Mouse (Mus musculus) forebrain, embryonic 15.5 days (tissue): ENCODE data around the gene Utrn. TPM values are rescaled to one million over a fixed set of nuclear protein-coding genes. Genes with fewer than 3 reads are reported as not detected.

ENCODE experiments used
- ATAC-seq: fragments of 200-750 bp; cut with Nextera tagmentation; replicated peaks from 2 replicates; pipeline ENCODE4 v1.8.0; 2017; ENCODE audit warnings: mild to moderate bottlenecking, moderate TSS enrichment, moderate library complexity
- H3K27ac ChIP-seq: fragments of 300-500 bp; sonication (generic); replicated peaks from 2 replicates; pipeline ENCODE4 v1.5.1; 2015; ENCODE audit warnings: mild to moderate bottlenecking, inconsistent platforms
- H3K27me3 ChIP-seq: fragments of 300-500 bp; sonication (generic); 2 replicates; pipeline ENCODE4 v1.6.1; 2015; ENCODE audit warnings: inconsistent platforms
- H3K36me3 ChIP-seq: fragments of 300-500 bp; sonication (generic); 2 replicates; pipeline ENCODE4 v1.6.1; 2015; ENCODE audit warnings: mild to moderate bottlenecking, inconsistent platforms
- H3K4me1 ChIP-seq: fragments of 300-500 bp; sonication (generic); 2 replicates; pipeline ENCODE4 v1.6.1; 2015; ENCODE audit warnings: inconsistent platforms
- H3K4me2 ChIP-seq: fragments of 300-500 bp; sonication (generic); replicated peaks from 2 replicates; pipeline ENCODE4 v1.6.1; 2015; ENCODE audit warnings: mild to moderate bottlenecking, inconsistent platforms
- H3K4me3 ChIP-seq: fragments of 300-500 bp; sonication (generic); 2 replicates; pipeline ENCODE4 v1.5.1; 2015; ENCODE audit warnings: mild to moderate bottlenecking, inconsistent platforms
- H3K9ac ChIP-seq: fragments of 300-500 bp; sonication (generic); replicated peaks from 2 replicates; pipeline ENCODE4 v1.6.1; 2015; ENCODE audit warnings: mild to moderate bottlenecking, inconsistent platforms
- H3K9me3 ChIP-seq: fragments of 300-500 bp; sonication (generic); 2 replicates; pipeline ENCODE4 v1.6.1; 2016; ENCODE audit warnings: inconsistent platforms
- WGBS: fragments of 180-500 bp; shearing (Covaris S2); methylation state at CpG from one replicate; pipeline ENCODE4 v1.1.7; 2015; ENCODE audit warnings: mixed read lengths; 5-methylcytosine and 5-hydroxymethylcytosine counted together
- polyA plus RNA-seq: library from polyadenylated mRNA; unstranded; fragments of >200 nt; fragmentation: Nextera tagmentation; extraction: Ambion mirVana; gene quantifications from 2 replicates; pipeline ENCODE4 v1.2.1, GENCODE M21; 2015

Gene Utrn
- polyA plus RNA-seq, 1 experiment from 2014 or later: 17.8 TPM

DNA sequence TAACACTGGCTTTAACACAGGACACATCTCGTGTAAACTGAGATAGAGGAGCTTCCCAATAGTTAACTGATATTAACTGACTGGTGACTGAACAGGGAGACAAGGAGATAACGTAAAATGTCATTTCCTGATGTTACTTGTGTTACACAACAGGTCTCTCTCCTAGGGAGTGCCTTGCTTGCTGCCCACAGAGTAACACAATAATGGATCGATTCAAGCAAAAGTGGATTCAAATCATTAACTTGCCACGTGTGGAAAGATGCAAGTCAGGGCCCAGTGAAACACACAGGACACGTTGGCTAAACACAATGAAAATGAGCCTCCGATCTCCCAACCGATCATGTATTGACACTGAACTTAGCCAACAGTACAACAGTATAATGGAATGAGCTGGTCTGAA, 281.1 kb downstream of the Utrn start:
- Histone ChIP-seq H3K9ac (no peak overlapping the region), H3K4me2 (no peak overlapping the region), H3K4me1 (peaks cover 11% of the 10 kb centered on the region; the same call in 1 of the 2 replicates), H3K4me3 (no peak overlapping the region), H3K36me3 (no peaks in the 10 kb centered on the region), H3K9me3 (no peaks in the 10 kb centered on the region), H3K27ac (peak overlapping the region; percentile 62; the same call in 1 of the 2 replicates), H3K27me3 (no peaks in the 10 kb centered on the region)
- WGBS: 76% methylated on average over 7 of the region's 7 CpGs
- ATAC-seq: no peak

- WGBS: 15% methylated on average over 1 of the region's 1 CpGs
- ATAC-seq: peak; percentile 72
Measured at GRCm38 (mm10) chr10:12587318-12587717, 281.8 kb downstream of the Utrn start.

GRCm38 (mm10) chr10:12586825-12587224, 282.3 kb downstream of the Utrn start:
- Histone ChIP-seq H3K4me1 (peaks cover 11% of the 10 kb centered on the region; the same call in 1 of the 2 replicates), H3K9ac (no peak overlapping the region), H3K27me3 (no peaks in the 10 kb centered on the region), H3K4me3 (no peak overlapping the region), H3K4me2 (no peak overlapping the region), H3K9me3 (no peaks in the 10 kb centered on the region), H3K36me3 (no peaks in the 10 kb centered on the region), H3K27ac (no peak overlapping the region)
- 28% methylated on average over 2 of the region's 2 CpGs for WGBS
- ATAC-seq: peak; percentile 24; the same call in 1 of the 2 replicates

More at GRCm38 (mm10) chr10:12587318-12587717, 281.8 kb downstream of the Utrn start:
- Histone ChIP-seq H3K4me3 (no peak overlapping the region), H3K4me2 (no peak overlapping the region), H3K27ac (peak overlapping the region; percentile 62), H3K9me3 (no peaks in the 10 kb centered on the region), H3K36me3 (no peaks in the 10 kb centered on the region), H3K4me1 (peaks cover 11% of the 10 kb centered on the region; the same call in 1 of the 2 replicates), H3K27me3 (no peaks in the 10 kb centered on the region), H3K9ac (no peak overlapping the region)

- Histone ChIP-seq H3K4me2 (no peak overlapping the region), H3K27me3 (no peaks in the 10 kb centered on the region), H3K9me3 (no peaks in the 10 kb centered on the region), H3K27ac (no peak overlapping the region), H3K9ac (no peak overlapping the region), H3K4me1 (peaks cover 11% of the 10 kb centered on the region; the same call in 1 of the 2 replicates), H3K36me3 (no peaks in the 10 kb centered on the region), H3K4me3 (no peak overlapping the region)
- 96% methylated on average over 1 of the region's 1 CpGs for WGBS
- 0 out of 2 replicates have a peak, but pooled peaks have one; percentile 27 for ATAC-seq
Measured at GRCm38 (mm10) chr10:12586200-12586599, 283.0 kb downstream of the Utrn start.

DNA sequence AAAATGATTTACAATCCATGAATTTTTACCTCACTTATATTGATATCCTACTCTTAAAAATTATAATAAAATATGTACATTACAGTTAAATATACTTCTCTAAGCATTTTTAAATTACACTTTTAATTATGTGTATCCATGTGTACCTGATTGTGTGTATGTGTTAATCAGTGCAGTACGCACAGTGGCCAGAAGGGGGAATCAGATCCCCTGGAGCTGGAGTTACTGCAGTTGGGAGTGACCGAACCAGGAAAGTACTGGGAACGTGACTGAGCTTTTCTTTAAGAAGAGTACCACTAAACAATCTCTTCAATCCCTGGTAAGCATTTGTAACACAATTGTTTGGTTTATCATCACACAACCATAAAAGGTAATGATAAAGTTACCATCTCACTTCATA, 285.7 kb downstream of the Utrn start:
- peaks cover 11% of the 10 kb centered on the region; the same call in 1 of the 2 replicates for H3K4me1 ChIP-seq
- no peak overlapping the region for H3K4me2 ChIP-seq
- no peak overlapping the region for H3K27ac ChIP-seq
- H3K9me3 ChIP-seq: no peaks in the 10 kb centered on the region
- H3K36me3 ChIP-seq: no peaks in the 10 kb centered on the region
- no peak overlapping the region for H3K9ac ChIP-seq
- H3K27me3 ChIP-seq: no peaks in the 10 kb centered on the region
- ATAC-seq: no peak
- whole genome bisulfite sequencing: 93% methylated on average over 3 of the region's 3 CpGs
- no peak overlapping the region for H3K4me3 ChIP-seq

GRCm38 (mm10) chr10:12579048-12579447, 290.1 kb downstream of the Utrn start:
- 26% methylated on average over 1 of the region's 1 CpGs for WGBS
- ATAC-seq: no peak
- H3K4me3 ChIP-seq: no peak overlapping the region
- H3K36me3 ChIP-seq: no peaks in the 10 kb centered on the region
- no peak overlapping the region for H3K27ac ChIP-seq
- peaks cover 6% of the 10 kb centered on the region; the same call in 1 of the 2 replicates for H3K4me1 ChIP-seq
- H3K9ac ChIP-seq: no peak overlapping the region
- no peak overlapping the region for H3K4me2 ChIP-seq
- H3K9me3 ChIP-seq: no peaks in the 10 kb centered on the region
- no peaks in the 10 kb centered on the region for H3K27me3 ChIP-seq

DNA sequence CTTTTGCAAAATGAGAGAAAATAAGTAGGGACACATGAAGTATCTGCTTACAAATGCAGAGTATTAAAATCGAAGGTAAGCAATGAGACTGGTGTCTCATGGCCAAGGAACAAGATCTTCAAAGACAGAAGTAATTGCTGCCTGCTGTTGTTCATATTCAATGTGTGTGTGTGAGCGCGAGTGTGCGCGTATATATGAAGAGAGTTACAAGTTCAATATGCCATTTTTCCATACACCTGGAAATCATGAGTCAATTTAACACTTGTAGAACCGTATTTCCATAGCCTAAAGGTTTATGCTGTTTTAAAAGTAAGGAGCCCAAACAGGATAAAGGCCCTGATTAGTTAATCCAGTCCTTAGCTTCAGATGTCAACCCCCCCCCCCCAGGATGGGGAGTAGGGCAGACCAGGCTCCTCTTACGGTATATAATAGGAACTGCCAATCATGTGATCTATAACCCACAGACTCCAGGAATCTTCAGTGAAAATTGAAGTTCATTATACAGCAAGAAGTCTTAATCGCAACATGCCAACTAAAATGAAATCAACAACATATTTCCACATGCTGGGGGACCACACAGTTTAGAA, 293.2 kb downstream of the Utrn start:
- no peak overlapping the region for H3K9ac ChIP-seq
- 73% methylated on average over 8 of the region's 8 CpGs for WGBS
- no peaks in the 10 kb centered on the region for H3K27me3 ChIP-seq
- H3K4me1 ChIP-seq: peaks cover 6% of the 10 kb centered on the region; the same call in 1 of the 2 replicates
- no peak for ATAC-seq
- H3K9me3 ChIP-seq: no peaks in the 10 kb centered on the region
- H3K36me3 ChIP-seq: no peaks in the 10 kb centered on the region
- H3K4me2 ChIP-seq: no peak overlapping the region
- H3K4me3 ChIP-seq: no peak overlapping the region
- H3K27ac ChIP-seq: no peak overlapping the region

DNA sequence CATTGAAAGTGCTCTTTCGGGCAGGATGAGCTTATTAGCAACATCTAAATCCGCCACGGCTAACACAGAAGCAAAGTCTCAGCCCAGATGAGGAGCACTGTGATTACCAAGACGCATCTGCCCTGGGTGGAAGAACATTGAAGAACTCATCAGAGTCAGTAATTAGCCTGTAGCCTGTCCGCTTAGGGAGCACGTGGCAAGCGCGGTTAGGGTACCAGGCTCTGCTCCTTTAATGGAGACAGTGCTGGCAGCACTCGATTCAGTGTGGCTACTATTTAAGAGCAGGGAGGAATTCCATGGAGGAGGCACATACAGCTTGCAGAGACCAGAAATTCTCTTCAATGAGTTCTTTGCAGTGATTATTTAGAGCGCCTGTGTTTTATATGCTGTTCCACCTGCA, 294.4 kb downstream of the Utrn start:
- Histone ChIP-seq H3K27me3 (no peaks in the 10 kb centered on the region), H3K4me1 (peaks cover 6% of the 10 kb centered on the region; the same call in 1 of the 2 replicates), H3K27ac (no peak overlapping the region), H3K36me3 (no peaks in the 10 kb centered on the region), H3K4me2 (peak overlapping the region; percentile 15; the same call in 1 of the 2 replicates), H3K4me3 (no peak overlapping the region), H3K9me3 (no peaks in the 10 kb centered on the region), H3K9ac (no peak overlapping the region)
- ATAC-seq: no peak; the same call in 1 of the 2 replicates
- 21% methylated on average over 10 of the region's 10 CpGs for WGBS

DNA sequence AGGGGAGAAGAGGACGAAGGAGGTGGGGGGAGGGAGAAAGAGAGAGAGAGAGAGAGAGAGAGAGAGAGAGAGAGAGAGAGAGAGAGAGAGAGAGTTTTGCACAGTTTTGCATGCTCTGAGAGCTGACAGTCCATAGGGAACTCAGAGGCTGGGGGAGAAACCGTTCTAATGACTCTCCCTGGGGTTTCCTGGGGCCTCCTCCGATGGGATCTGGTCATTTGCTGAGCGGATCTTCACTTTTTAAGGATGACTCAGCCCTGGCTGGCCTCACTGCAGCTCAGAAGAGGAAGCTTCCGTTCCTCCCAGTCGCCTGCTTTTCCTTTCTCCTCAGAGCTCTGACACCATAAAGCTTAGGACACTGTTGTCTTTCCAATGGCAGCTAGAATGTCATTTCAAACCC, 295.6 kb downstream of the Utrn start:
- Histone ChIP-seq H3K9me3 (no peaks in the 10 kb centered on the region), H3K9ac (no peak overlapping the region), H3K27ac (no peak overlapping the region), H3K4me3 (no peak overlapping the region), H3K36me3 (no peaks in the 10 kb centered on the region), H3K4me2 (no peak overlapping the region), H3K27me3 (no peaks in the 10 kb centered on the region), H3K4me1 (peaks cover 6% of the 10 kb centered on the region; the same call in 1 of the 2 replicates)
- ATAC-seq: no peak
- 25% methylated on average over 5 of the region's 6 CpGs for WGBS

GRCm38 (mm10) chr10:12572759-12573158, 296.4 kb downstream of the Utrn start:
- Histone ChIP-seq H3K9me3 (no peaks in the 10 kb centered on the region), H3K27me3 (no peaks in the 10 kb centered on the region), H3K4me3 (no peak overlapping the region), H3K4me1 (peaks cover 6% of the 10 kb centered on the region; the same call in 1 of the 2 replicates), H3K27ac (no peak overlapping the region), H3K4me2 (no peak overlapping the region), H3K36me3 (no peaks in the 10 kb centered on the region), H3K9ac (no peak overlapping the region)
- WGBS: 10% methylated on average over 4 of the region's 4 CpGs
- ATAC-seq: no peak

DNA sequence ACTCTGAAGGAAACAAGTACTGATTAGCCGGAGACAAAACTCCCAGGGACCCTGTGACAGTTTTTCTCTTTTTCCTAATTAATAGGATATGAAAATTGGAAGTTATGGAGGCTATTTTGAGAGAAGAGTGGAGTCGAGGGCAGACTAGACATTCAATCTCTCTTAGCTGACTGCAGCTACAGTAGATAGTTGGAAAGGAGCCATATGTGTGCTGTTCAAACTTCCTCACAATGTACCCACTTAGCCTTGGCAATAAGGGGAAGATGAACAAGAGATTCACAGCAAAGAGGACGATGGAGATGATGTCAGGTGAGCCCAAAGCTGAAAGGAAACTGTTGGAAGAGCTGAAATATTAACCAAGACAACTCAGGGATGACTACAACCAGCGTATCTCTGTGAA, 304.7 kb downstream of the Utrn start:
- Histone ChIP-seq H3K27ac (no peak overlapping the region), H3K4me1 (no peaks in the 10 kb centered on the region)
- 74% methylated on average over 4 of the region's 4 CpGs for WGBS

GRCm38 (mm10) chr10:12558810-12559209, 310.4 kb downstream of the Utrn start:
- H3K27me3 ChIP-seq: no peaks in the 10 kb centered on the region
- H3K4me3 ChIP-seq: no peak overlapping the region
- no peak overlapping the region for H3K4me2 ChIP-seq
- ATAC-seq: no peak
- no peaks in the 10 kb centered on the region for H3K36me3 ChIP-seq
- 91% methylated on average over 5 of the region's 5 CpGs for WGBS
- H3K9me3 ChIP-seq: no peaks in the 10 kb centered on the region
- no peak overlapping the region for H3K9ac ChIP-seq
- no peak overlapping the region for H3K27ac ChIP-seq
- H3K4me1 ChIP-seq: no peaks in the 10 kb centered on the region

More for the DNA sequence above, 304.7 kb downstream of the Utrn start:
- Histone ChIP-seq H3K36me3 (no peaks in the 10 kb centered on the region), H3K9me3 (no peaks in the 10 kb centered on the region), H3K9ac (no peak overlapping the region), H3K4me3 (no peak overlapping the region), H3K27me3 (no peaks in the 10 kb centered on the region), H3K4me2 (no peak overlapping the region)
- ATAC-seq: no peak
